Mouse (Mus musculus) stomach, embryonic 15.5 days (tissue): ENCODE measurements at regions not wholly inside any gene's neighbourhood (a gene's known extent, or its start where the extent isn't known, plus 50 kb on each side); places are given as distances from the start of the nearest gene placed in this dataset.

Experiments
- ATAC-seq: fragments of 200-750 bp; cut with Nextera tagmentation; 2 replicates; pipeline ENCODE4 v1.8.0; 2017; ENCODE audit warnings: low read depth, moderate number of reproducible peaks, moderate TSS enrichment; ENCODE audit not compliant: insufficient read depth, low FRiP score
- H3K27ac ChIP-seq: fragments of 300-500 bp; sonication (generic); 2 replicates; pipeline ENCODE4 v1.5.1; 2015; ENCODE audit warnings: mild to moderate bottlenecking, inconsistent platforms
- H3K27me3 ChIP-seq: fragments of 300-500 bp; sonication (generic); replicated peaks from 2 replicates; pipeline ENCODE4 v1.6.1; 2015; ENCODE audit warnings: inconsistent platforms
- H3K36me3 ChIP-seq: fragments of 300-500 bp; sonication (generic); 2 replicates; pipeline ENCODE4 v1.6.1; 2015; ENCODE audit warnings: inconsistent platforms
- H3K4me1 ChIP-seq: fragments of 300-500 bp; sonication (generic); 2 replicates; pipeline ENCODE4 v1.6.1; 2015; ENCODE audit warnings: inconsistent platforms
- H3K4me2 ChIP-seq: fragments of 300-500 bp; sonication (generic); 2 replicates; pipeline ENCODE4 v1.6.1; 2015; ENCODE audit warnings: mild to moderate bottlenecking, inconsistent platforms
- H3K4me3 ChIP-seq: fragments of 300-500 bp; sonication (generic); replicated peaks from 2 replicates; pipeline ENCODE4 v1.5.1; 2015; ENCODE audit warnings: inconsistent platforms
- H3K9ac ChIP-seq: fragments of 300-500 bp; sonication (generic); 2 replicates; pipeline ENCODE4 v1.6.1; 2015; ENCODE audit warnings: inconsistent platforms
- H3K9me3 ChIP-seq: fragments of 300-500 bp; sonication (generic); 2 replicates; pipeline ENCODE4 v1.6.1; 2016; ENCODE audit warnings: inconsistent platforms
- WGBS: fragments of 180-500 bp; shearing (Covaris S2); methylation state at CpG from one replicate; pipeline ENCODE4 v1.1.7; 2015; 5-methylcytosine and 5-hydroxymethylcytosine counted together

- 70% methylated on average over 6 of the region's 6 CpGs for WGBS
- Histone ChIP-seq H3K9ac (no peak overlapping the region), H3K4me1 (no peaks in the 10 kb centered on the region), H3K4me2 (no peak overlapping the region), H3K27ac (no peak overlapping the region), H3K36me3 (no peaks in the 10 kb centered on the region), H3K4me3 (no peak overlapping the region), H3K27me3 (no peaks in the 10 kb centered on the region), H3K9me3 (no peaks in the 10 kb centered on the region)
- no peak for ATAC-seq
Observed at GRCm38 (mm10) chr1:47448737-47449489, 556.3 kb upstream of the Slc39a10 start.

- Histone ChIP-seq H3K9ac (no peak overlapping the region), H3K27ac (no peak overlapping the region), H3K4me3 (no peak overlapping the region), H3K36me3 (no peaks in the 10 kb centered on the region), H3K4me2 (no peak overlapping the region), H3K9me3 (no peaks in the 10 kb centered on the region), H3K27me3 (no peaks in the 10 kb centered on the region), H3K4me1 (no peaks in the 10 kb centered on the region)
- WGBS, result 80% methylated on average over 3 of the region's 3 CpGs
- no peak for ATAC-seq
Observed at GRCm38 (mm10) chr1:47448070-47448469, 555.4 kb upstream of the Slc39a10 start.

DNA sequence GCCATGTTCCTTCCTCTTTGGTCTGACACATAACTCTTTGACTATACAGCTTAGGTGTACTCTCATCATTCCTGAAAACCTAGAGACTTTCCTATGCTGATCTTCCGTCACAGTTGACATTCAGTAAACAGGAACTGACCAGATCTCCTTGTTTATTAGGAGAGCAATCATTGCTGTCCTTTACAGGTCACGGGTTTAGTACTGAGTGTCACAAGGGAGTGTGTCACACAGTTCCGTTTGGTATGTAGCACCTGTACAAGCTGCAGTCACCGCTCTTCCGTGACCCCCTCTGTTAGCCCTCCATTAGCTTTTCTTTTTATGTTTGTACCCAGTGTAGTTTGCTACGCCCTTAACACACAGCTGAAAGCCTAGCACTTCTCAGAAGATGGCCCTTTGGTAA, 553.4 kb upstream of the Slc39a10 start:
- no peak overlapping the region for H3K9ac ChIP-seq
- 34% methylated on average over 6 of the region's 6 CpGs for WGBS

DNA sequence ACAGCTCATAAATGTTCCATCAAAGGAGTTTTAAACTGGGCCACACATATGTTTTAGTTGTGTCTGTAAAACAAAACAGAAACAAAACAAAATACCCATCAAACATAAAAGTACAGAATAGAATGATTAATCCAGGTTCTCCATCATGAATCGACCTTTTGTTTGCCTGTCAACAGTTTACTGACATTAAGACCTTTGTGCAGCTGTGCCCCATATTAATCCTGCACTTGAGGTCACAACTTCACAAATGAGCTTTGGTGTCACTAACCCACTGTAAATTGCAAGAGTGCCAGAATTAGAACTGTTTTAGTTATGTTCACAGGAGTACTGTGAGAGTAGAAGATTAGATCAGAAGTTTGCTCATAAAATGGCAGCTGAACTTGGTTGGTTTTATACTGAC, 540.2 kb upstream of the Slc39a10 start:
- Histone ChIP-seq H3K9ac (no peak overlapping the region), H3K27me3 (no peaks in the 10 kb centered on the region), H3K27ac (no peak overlapping the region), H3K9me3 (no peaks in the 10 kb centered on the region), H3K4me1 (no peaks in the 10 kb centered on the region), H3K4me3 (no peak overlapping the region), H3K36me3 (no peaks in the 10 kb centered on the region), H3K4me2 (no peak overlapping the region)
- ATAC-seq, result no peak
- WGBS, result 48% methylated on average over 1 of the region's 1 CpGs

More for the DNA sequence above, 553.4 kb upstream of the Slc39a10 start:
- no peak overlapping the region for H3K4me3 ChIP-seq
- no peaks in the 10 kb centered on the region for H3K9me3 ChIP-seq
- H3K4me2 ChIP-seq, result no peak overlapping the region
- no peaks in the 10 kb centered on the region for H3K27me3 ChIP-seq
- ATAC-seq, result no peak
- no peak overlapping the region for H3K27ac ChIP-seq
- H3K4me1 ChIP-seq, result no peaks in the 10 kb centered on the region
- H3K36me3 ChIP-seq, result no peaks in the 10 kb centered on the region

DNA sequence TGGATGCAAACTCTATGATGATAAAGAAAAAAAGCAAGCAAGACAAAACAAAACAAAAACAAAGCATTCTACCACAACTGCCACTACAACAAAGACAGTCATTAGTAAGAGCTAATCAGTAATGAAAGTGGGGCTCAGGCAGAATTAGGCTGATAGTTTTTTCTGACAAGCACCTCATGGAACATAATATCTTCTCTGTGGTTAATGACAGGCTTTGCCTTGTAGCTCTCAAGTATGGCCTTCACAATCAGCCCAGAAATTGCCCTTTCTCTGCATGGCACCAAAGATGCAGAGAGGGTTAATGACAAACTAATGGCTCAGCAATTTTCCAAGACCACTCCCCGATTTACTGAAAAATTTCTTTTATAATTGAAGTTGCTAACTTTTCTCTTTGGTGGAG, 512.5 kb upstream of the Slc39a10 start:
- Histone ChIP-seq H3K4me3 (no peak overlapping the region), H3K4me1 (no peaks in the 10 kb centered on the region), H3K27ac (no peak overlapping the region), H3K4me2 (no peak overlapping the region), H3K9ac (no peak overlapping the region), H3K36me3 (no peaks in the 10 kb centered on the region), H3K27me3 (no peaks in the 10 kb centered on the region), H3K9me3 (no peaks in the 10 kb centered on the region)
- no peak for ATAC-seq
- 73% methylated on average over 1 of the region's 1 CpGs for WGBS

GRCm38 (mm10) chr1:47386579-47386978, 493.9 kb upstream of the Slc39a10 start:
- no peaks in the 10 kb centered on the region for H3K4me1 ChIP-seq
- no peaks in the 10 kb centered on the region for H3K36me3 ChIP-seq
- H3K9ac ChIP-seq, result no peak overlapping the region
- no peaks in the 10 kb centered on the region for H3K27me3 ChIP-seq
- H3K27ac ChIP-seq, result no peak overlapping the region
- H3K9me3 ChIP-seq, result no peaks in the 10 kb centered on the region
- no peak overlapping the region for H3K4me3 ChIP-seq
- no peak overlapping the region for H3K4me2 ChIP-seq
- no peak for ATAC-seq

DNA sequence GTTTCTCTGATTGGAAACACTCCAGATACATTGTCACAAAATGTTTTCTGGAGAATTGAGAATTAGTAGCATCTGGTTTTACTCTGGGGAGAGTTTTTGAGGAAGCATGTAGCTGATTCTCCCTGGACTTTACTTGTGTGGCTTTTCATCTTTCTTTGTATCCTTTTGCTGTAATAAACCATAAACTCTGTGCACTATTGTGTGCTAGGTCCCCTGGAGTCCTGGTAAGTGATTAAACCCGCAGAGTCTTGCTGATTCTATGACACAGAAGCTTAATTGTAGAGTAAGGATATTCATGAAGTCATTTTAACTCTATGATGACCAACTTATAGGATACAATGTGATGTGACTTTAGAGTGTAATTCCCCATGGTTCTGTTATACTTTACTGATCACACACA, 486.1 kb upstream of the Slc39a10 start:
- no peak overlapping the region for H3K27ac ChIP-seq
- H3K9ac ChIP-seq, result no peak overlapping the region
- ATAC-seq, result no peak
- H3K4me1 ChIP-seq, result no peaks in the 10 kb centered on the region
- no peaks in the 10 kb centered on the region for H3K9me3 ChIP-seq
- H3K36me3 ChIP-seq, result no peaks in the 10 kb centered on the region
- no peak overlapping the region for H3K4me2 ChIP-seq
- H3K27me3 ChIP-seq, result no peaks in the 10 kb centered on the region
- H3K4me3 ChIP-seq, result no peak overlapping the region
- WGBS, result 37% methylated on average over 1 of the region's 1 CpGs

- no peak for ATAC-seq
- WGBS, result 67% methylated on average over 3 of the region's 3 CpGs
Observed at GRCm38 (mm10) chr1:47339718-47340439, 447.2 kb upstream of the Slc39a10 start.

DNA sequence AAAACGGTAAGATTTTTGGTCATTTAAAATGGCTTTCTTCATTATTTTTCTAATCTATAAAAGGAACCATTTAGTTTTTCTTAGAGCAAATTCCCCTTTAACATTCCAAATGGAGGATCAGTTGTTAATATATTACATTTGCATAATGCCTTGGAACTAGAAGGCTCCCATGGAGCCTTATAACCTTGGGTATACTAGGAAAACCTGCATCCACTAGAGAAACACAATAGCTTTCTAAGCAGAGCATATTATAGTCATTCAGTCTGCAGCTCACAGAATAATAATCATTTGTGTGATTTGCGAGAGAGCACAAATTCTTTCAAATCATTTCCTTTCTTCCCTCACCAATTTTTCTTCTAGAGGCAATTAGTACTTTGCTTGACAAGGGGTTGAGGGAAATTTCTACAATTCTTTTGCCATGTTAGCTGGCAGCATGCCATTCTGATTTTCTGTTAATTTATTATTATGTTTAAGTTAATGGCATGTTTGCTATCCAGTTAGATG, 418.0 kb upstream of the Slc39a10 start:
- H3K27ac ChIP-seq, result no peak overlapping the region
- ATAC-seq, result no peak
- H3K9me3 ChIP-seq, result no peaks in the 10 kb centered on the region
- H3K27me3 ChIP-seq, result no peaks in the 10 kb centered on the region
- no peak overlapping the region for H3K4me2 ChIP-seq
- WGBS, result 76% methylated on average over 2 of the region's 2 CpGs
- no peak overlapping the region for H3K9ac ChIP-seq
- no peaks in the 10 kb centered on the region for H3K36me3 ChIP-seq
- H3K4me1 ChIP-seq, result no peaks in the 10 kb centered on the region
- H3K4me3 ChIP-seq, result no peak overlapping the region

More at GRCm38 (mm10) chr1:47339718-47340439, 447.2 kb upstream of the Slc39a10 start:
- no peaks in the 10 kb centered on the region for H3K9me3 ChIP-seq
- no peak overlapping the region for H3K4me3 ChIP-seq
- no peak overlapping the region for H3K9ac ChIP-seq
- no peaks in the 10 kb centered on the region for H3K27me3 ChIP-seq
- H3K4me1 ChIP-seq, result no peaks in the 10 kb centered on the region
- no peaks in the 10 kb centered on the region for H3K36me3 ChIP-seq
- H3K4me2 ChIP-seq, result no peak overlapping the region
- H3K27ac ChIP-seq, result no peak overlapping the region

GRCm38 (mm10) chr1:47306961-47307360, 414.3 kb upstream of the Slc39a10 start:
- no peak overlapping the region for H3K4me2 ChIP-seq
- no peaks in the 10 kb centered on the region for H3K27me3 ChIP-seq
- H3K36me3 ChIP-seq, result no peaks in the 10 kb centered on the region
- H3K9me3 ChIP-seq, result no peaks in the 10 kb centered on the region
- ATAC-seq, result no peak
- no peaks in the 10 kb centered on the region for H3K4me1 ChIP-seq
- no peak overlapping the region for H3K9ac ChIP-seq
- no peak overlapping the region for H3K4me3 ChIP-seq
- H3K27ac ChIP-seq, result no peak overlapping the region

- Histone ChIP-seq H3K4me2 (no peak overlapping the region), H3K27me3 (no peaks in the 10 kb centered on the region), H3K9me3 (no peaks in the 10 kb centered on the region), H3K36me3 (no peaks in the 10 kb centered on the region), H3K4me1 (no peaks in the 10 kb centered on the region), H3K27ac (no peak overlapping the region), H3K9ac (no peak overlapping the region), H3K4me3 (no peak overlapping the region)
- ATAC-seq, result no peak
- WGBS, result 88% methylated on average over 1 of the region's 1 CpGs
Observed at GRCm38 (mm10) chr1:47299311-47299710, 406.7 kb upstream of the Slc39a10 start.

- H3K9me3 ChIP-seq, result no peaks in the 10 kb centered on the region
- no peaks in the 10 kb centered on the region for H3K36me3 ChIP-seq
- H3K9ac ChIP-seq, result no peak overlapping the region
- no peak overlapping the region for H3K4me2 ChIP-seq
- ATAC-seq, result no peak
- no peak overlapping the region for H3K27ac ChIP-seq
- H3K27me3 ChIP-seq, result no peaks in the 10 kb centered on the region
- no peak overlapping the region for H3K4me3 ChIP-seq
- 78% methylated on average over 1 of the region's 1 CpGs for whole genome bisulfite sequencing
- H3K4me1 ChIP-seq, result no peaks in the 10 kb centered on the region
Observed at GRCm38 (mm10) chr1:47285639-47286038, 393.0 kb upstream of the Slc39a10 start.
